Mouse (Mus musculus): Measurements from ENCODE around the gene Zfp128. TPM values are rescaled to one million over a fixed set of nuclear protein-coding genes. Genes with fewer than 3 reads are reported as not detected.

Zfp128 gene
- polyA plus RNA-seq, 1 experiment from 2014 or later = 3.6 TPM

- no peaks in the 10 kb centered on the region for H3K4me1 ChIP-seq (ENCODE audit: control insufficient read depth, insufficient read depth, low read length)
- no peak overlapping the region for H3K9ac ChIP-seq (ENCODE audit: low read depth, low read length)
- no peak for ATAC-seq (replicated peaks; ENCODE audit: insufficient number of reproducible peaks, low FRiP score, low TSS enrichment)
- H3K27me3 ChIP-seq (ENCODE audit: control insufficient read depth, insufficient read depth, low read length) = no peaks in the 10 kb centered on the region
- peaks cover 33% of the 10 kb centered on the region for H3K36me3 ChIP-seq (ENCODE audit: control insufficient read depth, insufficient read depth, low read length)
- no peak overlapping the region for H3K4me3 ChIP-seq (ENCODE audit: low read depth, low read length)
- 89% methylated on average over 5 of the region's 5 CpGs for WGBS (ENCODE audit: insufficient replicate concordance)
- H3K9me3 ChIP-seq (replicated peaks; ENCODE audit: control insufficient read depth, low read length) = no peaks in the 10 kb centered on the region
- H3K4me2 ChIP-seq = no peak overlapping the region
- no peak overlapping the region for H3K27ac ChIP-seq (ENCODE audit: low read depth, low read length)
These were observed 6.6 kb downstream of the Zfp128 start for GRCm38 (mm10) chr7:12887585-12887984.

GRCm38 (mm10) chr7:12890928-12891327 lies 10.0 kb downstream of the Zfp128 start:
- H3K4me3 ChIP-seq (ENCODE audit: low read depth, low read length) = no peak overlapping the region
- no peak overlapping the region for H3K27ac ChIP-seq (ENCODE audit: low read depth, low read length)
- no peaks in the 10 kb centered on the region for H3K4me1 ChIP-seq (ENCODE audit: control insufficient read depth, insufficient read depth, low read length)
- peaks cover 23% of the 10 kb centered on the region for H3K36me3 ChIP-seq (ENCODE audit: control insufficient read depth, insufficient read depth, low read length)
- no peak overlapping the region for H3K9ac ChIP-seq (ENCODE audit: low read depth, low read length)
- H3K4me2 ChIP-seq = no peak overlapping the region
- ATAC-seq (replicated peaks; ENCODE audit: insufficient number of reproducible peaks, low FRiP score, low TSS enrichment) = no peak
- H3K9me3 ChIP-seq (replicated peaks; ENCODE audit: control insufficient read depth, low read length) = no peaks in the 10 kb centered on the region
- 88% methylated on average over 14 of the region's 14 CpGs for WGBS (ENCODE audit: insufficient replicate concordance)
- no peaks in the 10 kb centered on the region for H3K27me3 ChIP-seq (ENCODE audit: control insufficient read depth, insufficient read depth, low read length)

GRCm38 (mm10) chr7:12891334-12891733 lies 10.4 kb downstream of the Zfp128 start:
- Histone ChIP-seq H3K36me3 (ENCODE audit: control insufficient read depth, insufficient read depth, low read length) (peaks cover 20% of the 10 kb centered on the region), H3K27me3 (ENCODE audit: control insufficient read depth, insufficient read depth, low read length) (no peaks in the 10 kb centered on the region), H3K4me1 (ENCODE audit: control insufficient read depth, insufficient read depth, low read length) (no peaks in the 10 kb centered on the region), H3K27ac (ENCODE audit: low read depth, low read length) (no peak overlapping the region), H3K9ac (ENCODE audit: low read depth, low read length) (no peak overlapping the region), H3K4me3 (ENCODE audit: low read depth, low read length) (no peak overlapping the region), H3K4me2 (no peak overlapping the region), H3K9me3 (replicated peaks; ENCODE audit: control insufficient read depth, low read length) (no peaks in the 10 kb centered on the region)
- no peak for ATAC-seq (replicated peaks; ENCODE audit: insufficient number of reproducible peaks, low FRiP score, low TSS enrichment)
- 96% methylated on average over 1 of the region's 1 CpGs for WGBS (ENCODE audit: insufficient replicate concordance)

GRCm38 (mm10) chr7:12897655-12898410 lies 16.9 kb downstream of the Zfp128 start, which contains the start of gene Zscan22:
Gene Zscan22 (plus strand): TSS chr7:12897815.
- Histone ChIP-seq H3K9me3 (replicated peaks; ENCODE audit: control insufficient read depth, low read length) (no peaks in the 10 kb centered on the region), H3K27me3 (ENCODE audit: control insufficient read depth, insufficient read depth, low read length) (no peaks in the 10 kb centered on the region), H3K27ac (ENCODE audit: low read depth, low read length) (no peak within 1 kb of the TSS), H3K4me2 (peak within 1 kb of the TSS; percentile 61), H3K9ac (ENCODE audit: low read depth, low read length) (peak within 1 kb of the TSS; percentile 81), H3K36me3 (ENCODE audit: control insufficient read depth, insufficient read depth, low read length) (no peaks in the 10 kb centered on the region), H3K4me1 (ENCODE audit: control insufficient read depth, insufficient read depth, low read length) (no peaks in the 10 kb centered on the region), H3K4me3 (ENCODE audit: low read depth, low read length) (peak within 1 kb of the TSS; percentile 76)
- peak; percentile 95 for ATAC-seq (replicated peaks; ENCODE audit: insufficient number of reproducible peaks, low FRiP score, low TSS enrichment)
- 4% methylated on average over 36 of the region's 36 CpGs for WGBS (ENCODE audit: insufficient replicate concordance)

- Histone ChIP-seq H3K4me2 (no peak overlapping the region), H3K27me3 (ENCODE audit: control insufficient read depth, insufficient read depth, low read length) (no peaks in the 10 kb centered on the region), H3K4me3 (ENCODE audit: low read depth, low read length) (no peak overlapping the region), H3K9ac (ENCODE audit: low read depth, low read length) (no peak overlapping the region), H3K9me3 (replicated peaks; ENCODE audit: control insufficient read depth, low read length) (no peaks in the 10 kb centered on the region), H3K27ac (ENCODE audit: low read depth, low read length) (no peak overlapping the region), H3K4me1 (ENCODE audit: control insufficient read depth, insufficient read depth, low read length) (no peaks in the 10 kb centered on the region), H3K36me3 (ENCODE audit: control insufficient read depth, insufficient read depth, low read length) (peaks cover 3% of the 10 kb centered on the region)
- WGBS (ENCODE audit: insufficient replicate concordance) = 94% methylated on average over 5 of the region's 5 CpGs
- ATAC-seq (replicated peaks; ENCODE audit: insufficient number of reproducible peaks, low FRiP score, low TSS enrichment) = no peak
These were observed 20.5 kb downstream of the Zfp128 start for GRCm38 (mm10) chr7:12901517-12901916.

GRCm38 (mm10) chr7:12903623-12904022 lies 22.6 kb downstream of the Zfp128 start:
- H3K4me2 ChIP-seq = peak overlapping the region; percentile 35
- H3K9me3 ChIP-seq (replicated peaks; ENCODE audit: control insufficient read depth, low read length) = no peaks in the 10 kb centered on the region
- no peak for ATAC-seq (replicated peaks; ENCODE audit: insufficient number of reproducible peaks, low FRiP score, low TSS enrichment)
- no peaks in the 10 kb centered on the region for H3K4me1 ChIP-seq (ENCODE audit: control insufficient read depth, insufficient read depth, low read length)
- H3K27me3 ChIP-seq (ENCODE audit: control insufficient read depth, insufficient read depth, low read length) = no peaks in the 10 kb centered on the region
- no peak overlapping the region for H3K4me3 ChIP-seq (ENCODE audit: low read depth, low read length)
- H3K9ac ChIP-seq (ENCODE audit: low read depth, low read length) = no peak overlapping the region
- WGBS (ENCODE audit: insufficient replicate concordance) = 57% methylated on average over 10 of the region's 10 CpGs
- H3K27ac ChIP-seq (ENCODE audit: low read depth, low read length) = no peak overlapping the region
- H3K36me3 ChIP-seq (ENCODE audit: control insufficient read depth, insufficient read depth, low read length) = peaks cover 8% of the 10 kb centered on the region

- 83% methylated on average over 1 of the region's 1 CpGs for WGBS (ENCODE audit: insufficient replicate concordance)
- H3K4me3 ChIP-seq (ENCODE audit: low read depth, low read length) = no peak overlapping the region
- 0 out of 2 replicates have a peak, but pooled peaks cover 2% of the 10 kb centered on the region for H3K4me1 ChIP-seq (ENCODE audit: control insufficient read depth, insufficient read depth, low read length)
- no peaks in the 10 kb centered on the region for H3K27me3 ChIP-seq (ENCODE audit: control insufficient read depth, insufficient read depth, low read length)
- H3K36me3 ChIP-seq (ENCODE audit: control insufficient read depth, insufficient read depth, low read length) = peaks cover 8% of the 10 kb centered on the region
- no peak overlapping the region for H3K9ac ChIP-seq (ENCODE audit: low read depth, low read length)
- H3K4me2 ChIP-seq = no peak overlapping the region
- ATAC-seq (replicated peaks; ENCODE audit: insufficient number of reproducible peaks, low FRiP score, low TSS enrichment) = no peak
- H3K27ac ChIP-seq (ENCODE audit: low read depth, low read length) = no peak overlapping the region
- no peaks in the 10 kb centered on the region for H3K9me3 ChIP-seq (replicated peaks; ENCODE audit: control insufficient read depth, low read length)
These were observed 24.2 kb downstream of the Zfp128 start for GRCm38 (mm10) chr7:12905146-12905545.

- H3K4me2 ChIP-seq = peak overlapping the region; percentile 77
- H3K36me3 ChIP-seq (ENCODE audit: control insufficient read depth, insufficient read depth, low read length) = peaks cover 8% of the 10 kb centered on the region
- peak overlapping the region; percentile 57 for H3K4me3 ChIP-seq (ENCODE audit: low read depth, low read length)
- peak overlapping the region; percentile 92 for H3K27ac ChIP-seq (ENCODE audit: low read depth, low read length)
- no peaks in the 10 kb centered on the region for H3K9me3 ChIP-seq (replicated peaks; ENCODE audit: control insufficient read depth, low read length)
- no peaks in the 10 kb centered on the region for H3K27me3 ChIP-seq (ENCODE audit: control insufficient read depth, insufficient read depth, low read length)
- peak; percentile 44 for ATAC-seq (replicated peaks; ENCODE audit: insufficient number of reproducible peaks, low FRiP score, low TSS enrichment)
- H3K9ac ChIP-seq (ENCODE audit: low read depth, low read length) = peak overlapping the region; percentile 75; the same call in 1 of the 2 replicates
- WGBS (ENCODE audit: insufficient replicate concordance) = 31% methylated on average over 7 of the region's 7 CpGs
- H3K4me1 ChIP-seq (ENCODE audit: control insufficient read depth, insufficient read depth, low read length) = 0 out of 2 replicates have a peak, but pooled peaks cover 2% of the 10 kb centered on the region
These were observed 28.6 kb downstream of the Zfp128 start for GRCm38 (mm10) chr7:12909498-12909962.

All from heart, embryonic 11.5 days (tissue).